Mouse (Mus musculus): ENCODE measurements at regions not wholly inside any gene's neighbourhood (a gene's known extent, or its start where the extent isn't known, plus 50 kb on each side); places are given as distances from the start of the nearest gene placed in this dataset.

- Histone ChIP-seq H3K27me3 (replicated peaks; ENCODE audit: control insufficient read depth, insufficient read depth, low read length) (no peaks in the 10 kb centered on the region), H3K9ac (ENCODE audit: low read depth, low read length) (no peak overlapping the region), H3K4me3 (ENCODE audit: low read length) (no peak overlapping the region), H3K4me2 (ENCODE audit: low read depth, low read length) (no peak overlapping the region), H3K4me1 (ENCODE audit: control insufficient read depth, insufficient read depth, low read length) (no peaks in the 10 kb centered on the region), H3K27ac (ENCODE audit: low read length) (no peak overlapping the region), H3K36me3 (ENCODE audit: control insufficient read depth, insufficient read depth, low read length) (no peaks in the 10 kb centered on the region), H3K9me3 (ENCODE audit: control insufficient read depth, low read length) (no peaks in the 10 kb centered on the region)
- 60% methylated on average over 1 of the region's 1 CpGs for WGBS
- no peak for ATAC-seq
Measured at GRCm38 (mm10) chrX:11212811-11213210, 86.2 kb upstream of the H2al1a start.

- H3K4me1 ChIP-seq (ENCODE audit: control insufficient read depth, insufficient read depth, low read length), result no peaks in the 10 kb centered on the region
Measured at GRCm38 (mm10) chrX:11213492-11213891, 85.6 kb upstream of the H2al1a start.

GRCm38 (mm10) chrX:11239066-11239465 lies 60.0 kb upstream of the H2al1a start:
- Histone ChIP-seq H3K9ac (ENCODE audit: low read depth, low read length) (no peak overlapping the region), H3K4me3 (ENCODE audit: low read length) (no peak overlapping the region), H3K9me3 (ENCODE audit: control insufficient read depth, low read length) (no peaks in the 10 kb centered on the region), H3K36me3 (ENCODE audit: control insufficient read depth, insufficient read depth, low read length) (no peaks in the 10 kb centered on the region), H3K27ac (ENCODE audit: low read length) (no peak overlapping the region), H3K27me3 (replicated peaks; ENCODE audit: control insufficient read depth, insufficient read depth, low read length) (no peaks in the 10 kb centered on the region), H3K4me2 (ENCODE audit: low read depth, low read length) (no peak overlapping the region), H3K4me1 (ENCODE audit: control insufficient read depth, insufficient read depth, low read length) (no peaks in the 10 kb centered on the region)
- ATAC-seq, result no peak
- WGBS, result 86% methylated on average over 1 of the region's 1 CpGs

More at GRCm38 (mm10) chrX:11213492-11213891, 85.6 kb upstream of the H2al1a start:
- H3K4me3 ChIP-seq (ENCODE audit: low read length), result no peak overlapping the region
- no peaks in the 10 kb centered on the region for H3K27me3 ChIP-seq (replicated peaks; ENCODE audit: control insufficient read depth, insufficient read depth, low read length)
- no peaks in the 10 kb centered on the region for H3K36me3 ChIP-seq (ENCODE audit: control insufficient read depth, insufficient read depth, low read length)
- no peak overlapping the region for H3K4me2 ChIP-seq (ENCODE audit: low read depth, low read length)
- H3K9me3 ChIP-seq (ENCODE audit: control insufficient read depth, low read length), result no peaks in the 10 kb centered on the region
- no peak for ATAC-seq
- no peak overlapping the region for H3K27ac ChIP-seq (ENCODE audit: low read length)
- H3K9ac ChIP-seq (ENCODE audit: low read depth, low read length), result no peak overlapping the region
- 62% methylated on average over 3 of the region's 3 CpGs for WGBS

- Histone ChIP-seq H3K4me1 (ENCODE audit: control insufficient read depth, insufficient read depth, low read length) (no peaks in the 10 kb centered on the region), H3K9me3 (ENCODE audit: control insufficient read depth, low read length) (no peaks in the 10 kb centered on the region), H3K9ac (ENCODE audit: low read depth, low read length) (no peak overlapping the region), H3K27me3 (replicated peaks; ENCODE audit: control insufficient read depth, insufficient read depth, low read length) (no peaks in the 10 kb centered on the region), H3K4me2 (ENCODE audit: low read depth, low read length) (no peak overlapping the region), H3K36me3 (ENCODE audit: control insufficient read depth, insufficient read depth, low read length) (no peaks in the 10 kb centered on the region), H3K27ac (ENCODE audit: low read length) (no peak overlapping the region), H3K4me3 (ENCODE audit: low read length) (no peak overlapping the region)
- no peak for ATAC-seq
- WGBS, result 92% methylated on average over 3 of the region's 3 CpGs
Measured at GRCm38 (mm10) chrX:11245576-11245975, 53.5 kb upstream of the H2al1a start.
